Mouse (Mus musculus): Measurements from ENCODE around the gene Lypd6b.
A peak's percentile ranks its signal among the peaks of the same experiment; 100 is the strongest.

The Lypd6b gene

DNA sequence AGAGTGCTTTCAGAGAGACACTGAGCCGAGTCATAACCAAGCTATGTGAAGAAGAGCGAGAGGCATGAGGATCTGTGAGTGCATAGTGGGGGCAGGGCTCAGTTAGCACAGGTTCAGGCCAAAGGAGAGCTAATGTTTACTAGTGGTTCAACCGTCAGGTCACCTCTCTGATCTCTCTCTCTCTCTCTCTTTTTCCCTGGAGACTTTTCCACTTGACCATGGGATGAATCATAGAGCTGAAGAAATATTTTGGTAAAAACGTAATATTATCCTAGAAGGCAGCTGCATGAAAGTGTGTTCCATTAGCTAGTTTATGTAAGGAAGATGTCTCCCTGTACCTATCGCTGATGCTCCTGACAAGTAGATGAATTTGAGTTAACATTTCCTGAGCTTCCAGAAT lies 30.6 kb downstream of the Lypd6b start:
- no peak for DNase-seq (ENCODE audit: low spot score in 2 of 2)

DNA sequence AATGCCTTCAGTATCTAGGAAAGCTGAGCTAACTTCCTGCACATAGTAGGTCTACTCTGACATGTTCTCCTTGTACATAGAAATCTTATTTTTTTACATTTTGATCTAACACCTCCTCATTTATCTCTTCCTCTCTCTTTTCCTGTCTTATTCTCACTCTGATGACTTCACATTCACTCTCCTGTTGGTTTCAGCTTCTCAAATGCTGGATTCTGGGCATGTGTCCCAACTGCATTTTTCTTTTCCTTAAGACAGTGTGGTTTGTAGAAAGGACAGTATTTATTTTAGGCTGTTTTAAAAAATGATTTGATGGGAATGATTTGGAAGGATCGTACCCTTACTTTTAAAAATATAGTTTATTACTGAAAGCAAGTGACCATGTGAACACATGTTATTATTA lies 34.8 kb downstream of the Lypd6b start:
- no peak for DNase-seq (ENCODE audit: low spot score in 2 of 2)

DNA sequence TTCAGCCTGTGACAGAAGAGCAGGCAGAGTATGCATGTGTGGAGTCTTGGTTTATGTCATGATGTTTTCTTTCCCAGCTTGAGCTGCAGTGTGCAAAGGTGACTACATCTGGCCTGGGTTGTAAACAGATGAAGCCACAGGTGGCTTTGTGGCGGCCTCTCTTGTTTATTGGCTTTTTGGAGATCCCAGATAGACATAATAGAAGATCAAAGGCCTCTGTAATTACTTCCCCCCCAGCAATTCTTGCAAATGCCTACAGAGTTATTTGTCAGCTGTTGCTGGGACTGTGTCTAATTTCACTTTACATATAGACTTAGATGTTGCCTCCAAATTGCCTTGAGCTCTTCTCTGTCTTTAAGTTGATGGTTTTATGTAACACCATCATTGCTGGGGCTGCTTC lies 38.1 kb downstream of the Lypd6b start:
- no peak for DNase-seq (ENCODE audit: low spot score in 2 of 2)

DNA sequence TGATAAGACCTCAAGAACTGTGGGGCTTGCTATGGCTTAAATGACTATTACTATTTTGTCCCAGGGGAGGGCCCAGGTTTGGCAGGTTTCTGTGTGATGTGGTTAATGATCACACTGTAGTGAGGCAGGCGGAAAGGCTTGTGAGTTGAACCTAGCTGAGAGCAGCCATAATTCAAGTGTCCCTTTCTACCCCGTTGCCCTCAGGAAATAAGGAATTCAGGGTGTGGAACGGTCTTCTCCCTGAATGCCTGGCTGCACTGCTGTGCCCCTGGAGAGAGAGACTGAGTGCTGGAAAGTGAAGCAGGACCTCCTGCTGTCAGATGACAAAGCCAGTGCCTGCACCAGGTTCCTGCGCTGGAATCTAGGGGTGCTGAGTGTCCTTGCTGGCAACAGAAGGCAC lies 40.3 kb downstream of the Lypd6b start:
- DNase-seq (ENCODE audit: low spot score in 2 of 2) = no peak

DNA sequence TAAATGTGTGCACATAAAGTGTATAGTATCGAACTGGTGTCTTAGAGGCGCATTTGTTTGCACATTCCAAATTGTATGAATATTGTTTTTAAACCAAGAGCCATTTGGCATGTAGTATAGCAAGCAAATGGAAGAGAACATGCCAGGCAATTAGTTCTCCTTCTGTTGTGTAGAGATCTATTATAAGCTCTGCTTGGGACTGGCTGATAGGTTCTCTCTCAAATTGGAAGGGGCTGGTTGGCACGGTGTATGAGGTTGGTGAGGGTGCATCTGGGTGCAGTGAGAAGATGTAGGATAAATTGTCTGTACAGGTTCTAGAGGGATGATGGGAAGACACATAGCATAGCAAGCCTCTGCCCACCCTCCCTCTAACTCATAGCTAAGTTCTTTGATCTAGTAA lies 42.9 kb downstream of the Lypd6b start:
- no peak for DNase-seq (ENCODE audit: low spot score in 2 of 2)

DNA sequence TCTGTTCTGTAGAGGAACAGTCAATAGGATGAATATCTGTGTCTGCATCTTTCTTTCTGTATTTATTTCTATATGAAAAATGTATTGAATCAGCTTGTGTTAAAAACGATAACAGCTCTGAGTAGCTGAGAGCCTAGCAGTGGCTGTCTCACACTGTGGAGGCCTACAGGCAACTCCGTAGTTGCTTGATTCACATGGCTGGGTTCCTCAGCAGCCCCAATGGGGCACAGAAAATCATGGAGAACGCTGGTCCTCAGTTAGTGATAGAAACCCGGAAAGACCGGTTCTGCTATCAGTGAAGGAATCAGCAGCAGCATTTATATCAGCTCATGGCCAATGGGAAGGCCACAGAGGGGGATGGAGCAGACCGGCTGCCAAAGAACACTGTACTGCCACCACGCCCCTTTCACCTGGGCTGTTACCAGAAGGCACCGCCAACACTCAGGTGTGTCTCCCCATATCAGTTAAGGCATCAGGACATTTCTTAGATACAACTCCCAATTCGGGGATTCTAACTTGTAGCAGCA lies 44.9 kb downstream of the Lypd6b start:
- DNase-seq (ENCODE audit: low spot score in 2 of 2) = no peak

DNA sequence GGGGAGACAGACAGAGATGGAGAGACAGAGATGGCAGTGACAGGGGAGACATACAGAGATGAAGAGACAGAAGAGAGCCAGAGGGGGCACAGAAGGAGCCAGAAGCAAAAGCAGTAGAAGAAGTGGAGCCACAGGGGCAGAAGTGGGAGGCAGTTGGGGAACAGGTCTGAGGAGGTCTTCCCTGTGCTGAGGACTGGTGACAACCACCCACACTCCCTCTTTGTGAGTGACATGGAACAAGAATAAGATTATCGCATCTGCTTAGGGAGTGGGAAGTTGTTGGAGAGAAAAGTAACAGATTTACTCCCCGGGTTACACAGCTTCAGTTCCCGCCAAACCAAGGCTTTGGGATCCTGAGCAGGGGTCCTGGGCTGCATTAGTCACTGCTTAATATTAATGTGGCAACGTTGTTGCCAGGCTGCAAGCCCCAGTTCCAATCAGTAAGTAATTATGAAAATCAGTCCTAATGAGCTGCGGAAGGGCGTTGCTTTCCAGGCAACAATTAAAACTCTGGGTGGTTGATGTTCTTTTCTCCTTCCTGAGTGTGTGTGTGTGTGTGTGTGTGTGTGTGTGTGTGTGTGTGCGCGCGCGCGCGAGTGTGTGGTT lies 50.1 kb downstream of the Lypd6b start:
- DNase-seq (ENCODE audit: low spot score in 2 of 2) = no peak

DNA sequence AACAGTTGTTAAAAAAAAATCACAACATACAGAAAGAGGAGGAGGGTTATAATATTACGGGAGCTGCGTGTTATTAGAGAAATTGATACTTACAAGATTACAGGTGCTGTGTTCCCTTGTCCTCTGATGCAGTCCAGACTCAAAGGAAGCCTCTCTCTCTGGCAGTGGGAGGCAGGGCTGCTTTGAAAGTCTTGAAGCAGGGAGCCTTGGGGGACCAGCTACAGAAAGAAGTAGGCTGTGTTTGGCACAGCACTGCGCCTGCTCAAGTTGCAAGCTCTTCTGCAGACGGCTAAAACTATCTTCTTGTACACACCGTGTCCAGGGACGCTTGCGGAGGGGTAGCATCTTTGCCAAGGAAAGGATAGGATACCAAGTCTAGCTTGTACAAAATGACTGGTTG lies 51.1 kb downstream of the Lypd6b start:
- DNase-seq (ENCODE audit: low spot score in 2 of 2) = no peak

DNA sequence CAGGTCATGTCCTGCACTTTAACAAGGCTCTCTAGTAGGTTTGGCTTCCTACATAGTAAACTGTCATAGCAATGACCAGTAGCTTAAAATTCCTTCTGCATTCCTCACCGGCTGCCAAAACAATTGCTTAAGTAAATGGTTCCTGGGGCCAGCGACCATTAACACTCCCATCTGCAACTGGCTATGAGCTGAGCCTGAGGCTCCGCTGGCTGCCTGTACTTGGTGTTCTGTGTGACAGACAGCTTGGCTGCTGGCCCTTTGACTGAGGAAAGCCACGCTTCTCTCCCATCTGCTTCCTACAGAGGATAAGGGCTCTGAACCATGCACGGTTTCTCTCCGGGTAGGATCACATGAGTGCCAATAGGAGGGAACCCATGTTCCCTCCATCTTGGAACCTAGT lies 53.1 kb downstream of the Lypd6b start:
- DNase-seq (ENCODE audit: low spot score in 2 of 2) = peak; percentile 17 to 30

DNA sequence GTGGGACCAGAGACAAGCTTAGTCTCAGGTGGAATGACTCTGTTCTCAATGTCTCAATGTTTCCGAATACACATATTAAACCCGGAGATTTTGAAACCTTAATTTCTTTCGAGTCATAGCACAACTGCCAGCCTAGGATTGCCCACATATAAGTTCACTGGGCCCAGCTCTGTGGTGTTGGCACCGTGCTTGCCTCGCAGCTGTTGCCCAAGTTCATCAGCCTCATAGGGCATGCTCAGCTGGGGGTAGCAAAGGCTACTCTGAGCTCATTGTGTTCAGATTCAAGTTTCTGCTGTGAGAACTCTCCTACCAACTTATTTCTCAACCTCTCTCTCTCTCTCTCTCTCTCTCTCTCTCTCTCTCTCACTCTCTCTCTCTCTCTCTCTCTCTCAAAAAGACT lies 53.6 kb downstream of the Lypd6b start:
- DNase-seq (ENCODE audit: low spot score in 2 of 2) = no peak

DNA sequence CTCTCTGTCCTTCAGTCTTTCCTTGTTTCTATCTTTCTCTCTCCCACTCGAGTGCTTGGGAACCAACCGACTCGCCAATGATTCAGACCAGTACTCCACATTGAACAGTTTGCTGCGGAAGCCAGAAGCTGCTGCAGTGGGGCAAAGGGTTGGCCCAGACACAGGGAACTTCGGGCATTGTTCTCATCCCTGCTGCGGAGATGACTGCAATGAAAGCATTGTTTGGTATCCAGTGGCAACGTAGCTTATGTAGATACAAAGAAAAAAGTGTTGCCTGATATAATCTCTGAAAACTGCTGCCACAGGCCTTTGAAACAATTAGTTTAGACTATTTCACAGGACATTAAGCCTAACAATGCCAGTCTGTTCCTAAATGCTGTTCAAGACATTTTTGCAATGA lies 57.6 kb downstream of the Lypd6b start:
- no peak for DNase-seq (ENCODE audit: low spot score in 2 of 2)

DNA sequence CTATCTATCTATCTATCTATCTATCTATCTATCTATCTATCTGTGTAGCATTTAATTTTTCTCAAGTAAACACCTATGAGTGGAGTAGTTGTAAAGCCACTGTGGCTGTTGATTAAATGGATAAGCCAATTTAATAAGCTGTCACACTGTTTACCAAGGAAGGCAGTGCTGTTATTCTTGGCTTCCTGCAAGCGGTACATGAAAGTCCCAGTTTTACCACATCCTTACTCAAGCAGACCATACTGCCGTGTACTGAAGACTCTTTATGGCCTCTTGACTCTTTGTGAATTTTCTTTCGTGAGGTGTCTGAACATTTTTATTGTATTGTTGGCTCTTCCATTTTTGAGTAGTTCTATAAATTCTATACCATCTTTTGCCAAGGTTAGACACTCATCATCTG lies 58.6 kb downstream of the Lypd6b start:
- no peak for DNase-seq (ENCODE audit: low spot score in 2 of 2)

DNA sequence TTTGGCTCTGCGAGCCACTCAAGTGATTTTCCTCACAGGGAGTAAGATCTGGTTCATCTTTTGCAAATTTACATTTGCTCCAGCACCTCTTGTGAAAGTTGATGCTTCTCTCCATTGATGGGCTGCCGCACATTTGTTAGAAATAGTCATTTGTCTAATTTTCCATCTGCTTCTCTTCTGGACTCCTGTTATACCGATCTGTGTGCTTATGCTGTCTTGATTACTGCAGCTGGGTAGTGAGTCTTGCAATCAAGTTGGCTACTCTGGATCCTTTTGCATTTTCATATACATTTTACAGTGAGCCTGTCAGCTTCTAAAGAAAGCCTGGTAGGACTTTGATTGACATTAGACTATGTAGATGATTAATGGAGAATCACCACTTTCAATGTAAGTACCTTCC lies 59.4 kb downstream of the Lypd6b start:
- DNase-seq (ENCODE audit: low spot score in 2 of 2) = no peak

DNA sequence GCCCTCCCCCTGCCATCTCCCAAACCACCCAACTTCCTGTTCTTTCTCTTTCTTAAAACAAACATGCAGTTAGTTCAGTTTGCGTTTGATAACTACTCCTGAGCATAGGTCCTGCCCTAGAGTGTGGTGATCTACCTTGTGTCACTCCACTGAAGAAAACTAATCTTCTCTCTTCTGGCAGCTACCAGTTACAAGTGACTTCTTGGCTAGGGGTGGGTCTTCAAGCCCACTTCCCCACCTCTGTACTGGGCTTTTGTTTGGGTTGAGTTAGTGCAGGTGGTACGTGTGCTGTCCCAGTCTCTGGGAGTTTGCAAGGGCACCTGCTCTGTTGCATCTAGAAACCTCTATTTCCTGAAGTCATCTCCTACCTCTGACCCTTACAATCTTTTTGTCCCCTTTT lies 60.3 kb downstream of the Lypd6b start:
- DNase-seq (ENCODE audit: low spot score in 2 of 2) = no peak

DNA sequence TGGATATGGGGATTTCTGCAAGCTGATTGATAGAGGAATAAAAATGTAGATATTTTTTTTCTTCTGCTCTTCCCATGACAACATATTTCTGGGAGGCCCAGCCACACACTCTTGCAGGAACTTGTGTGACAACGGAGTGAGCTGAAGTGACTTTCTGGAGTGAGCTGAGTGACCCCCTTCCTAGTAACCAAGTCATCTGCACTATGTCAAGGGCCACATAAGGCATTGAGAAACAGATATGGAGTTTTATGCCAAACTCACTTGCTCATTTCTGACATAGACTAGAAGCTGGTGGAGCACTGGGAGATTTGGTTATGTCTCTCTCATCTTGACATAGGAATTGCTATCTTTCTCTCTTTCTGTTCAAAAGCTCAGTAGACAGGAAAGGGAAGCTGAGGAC lies 62.3 kb downstream of the Lypd6b start:
- no peak for DNase-seq (ENCODE audit: low spot score in 2 of 2)

DNA sequence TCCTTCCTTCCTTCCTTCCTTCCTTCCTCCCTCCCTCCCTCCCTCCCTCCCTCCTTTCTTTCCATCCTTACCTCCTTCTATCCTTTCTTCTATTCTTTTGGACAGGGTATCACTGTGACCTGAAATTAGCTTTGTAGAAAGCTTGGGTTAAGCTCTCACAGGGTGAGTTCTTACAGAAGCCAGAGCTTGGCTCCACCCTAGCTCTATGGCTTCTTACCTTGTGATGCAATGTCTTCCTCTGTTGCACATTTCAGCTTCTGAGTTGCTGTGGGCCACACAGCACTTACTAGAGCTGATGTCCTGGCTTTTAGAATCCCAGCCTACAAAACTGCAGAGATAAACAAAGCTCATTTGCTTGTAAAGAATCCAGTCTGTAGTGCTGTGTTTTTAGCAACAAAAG lies 64.5 kb downstream of the Lypd6b start:
- DNase-seq (ENCODE audit: low spot score in 2 of 2) = no peak

DNA sequence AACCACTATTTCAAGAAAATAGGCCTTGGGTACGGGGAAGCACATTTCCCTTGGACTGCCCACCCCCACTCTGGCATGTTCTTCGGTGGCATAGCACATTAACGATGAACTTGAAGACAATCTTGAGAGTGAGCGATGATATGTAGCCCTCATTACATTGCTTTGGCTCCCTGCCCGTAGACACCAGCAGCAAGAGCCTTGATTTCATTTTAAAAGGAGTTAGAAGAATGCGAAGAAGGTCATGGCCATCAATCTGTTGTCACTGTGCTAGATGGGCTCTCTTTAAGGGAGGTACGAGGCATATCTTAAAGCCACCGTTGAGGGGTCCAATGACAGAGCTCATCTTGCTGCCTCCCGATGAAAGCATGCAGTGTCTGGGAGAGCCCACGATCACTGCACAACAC lies 68.7 kb downstream of the Lypd6b start:
- no peak for DNase-seq (ENCODE audit: low spot score in 2 of 2)

DNA sequence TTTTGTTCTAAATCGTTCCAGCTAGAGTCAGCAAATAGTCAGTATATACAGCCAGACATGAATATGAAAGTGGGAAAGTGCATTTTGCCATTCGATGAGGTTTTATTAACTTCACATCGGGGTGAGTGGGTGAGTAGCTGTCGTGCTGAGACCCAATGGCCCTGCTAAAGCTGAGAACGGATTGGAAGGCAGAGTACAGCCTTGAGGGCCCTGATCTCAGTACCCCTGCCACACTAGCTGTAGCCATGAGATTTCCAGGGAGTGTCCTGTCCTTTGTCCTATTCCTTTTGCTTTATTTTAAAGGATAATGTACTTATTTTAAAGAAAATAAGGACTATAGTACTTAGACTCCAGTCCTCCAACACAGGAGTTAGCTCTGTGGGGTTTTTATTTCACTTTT lies 69.1 kb downstream of the Lypd6b start:
- no peak for DNase-seq (ENCODE audit: low spot score in 2 of 2)

DNA sequence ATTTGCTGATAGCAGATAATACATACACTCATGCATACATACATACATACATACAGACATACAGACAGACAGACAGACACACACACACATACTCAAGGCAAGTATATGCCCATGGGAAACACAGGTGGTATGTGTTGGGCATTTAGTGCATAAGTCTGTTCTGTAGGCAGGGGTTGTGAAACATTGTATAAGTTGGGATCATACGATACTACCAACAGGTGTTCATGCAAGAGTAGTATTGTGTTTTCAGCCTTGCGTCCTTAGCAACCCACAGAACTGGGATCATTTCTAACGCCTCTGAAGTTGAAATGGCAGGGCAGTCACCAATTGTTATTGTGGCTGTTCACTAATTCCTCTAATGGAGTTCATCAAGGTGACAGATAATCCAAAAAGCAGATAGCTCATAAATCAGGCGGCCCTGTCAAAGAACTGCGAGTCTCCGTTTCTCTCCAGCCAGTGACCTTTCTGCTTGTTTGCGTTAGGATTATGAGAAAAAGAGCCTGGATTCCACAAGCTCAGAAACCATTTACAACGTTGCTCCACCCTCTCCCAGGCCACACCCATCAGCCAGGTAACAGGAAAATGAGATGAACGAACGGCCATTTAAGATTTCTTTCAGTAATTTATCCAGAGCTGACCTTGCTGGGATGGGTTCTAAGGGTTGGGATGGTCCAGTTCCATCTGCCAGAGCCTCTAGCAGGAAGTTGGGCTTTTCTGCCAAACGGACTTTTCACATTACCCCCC lies 72.9 kb downstream of the Lypd6b start:
- DNase-seq (ENCODE audit: low spot score in 2 of 2) = no peak

DNA sequence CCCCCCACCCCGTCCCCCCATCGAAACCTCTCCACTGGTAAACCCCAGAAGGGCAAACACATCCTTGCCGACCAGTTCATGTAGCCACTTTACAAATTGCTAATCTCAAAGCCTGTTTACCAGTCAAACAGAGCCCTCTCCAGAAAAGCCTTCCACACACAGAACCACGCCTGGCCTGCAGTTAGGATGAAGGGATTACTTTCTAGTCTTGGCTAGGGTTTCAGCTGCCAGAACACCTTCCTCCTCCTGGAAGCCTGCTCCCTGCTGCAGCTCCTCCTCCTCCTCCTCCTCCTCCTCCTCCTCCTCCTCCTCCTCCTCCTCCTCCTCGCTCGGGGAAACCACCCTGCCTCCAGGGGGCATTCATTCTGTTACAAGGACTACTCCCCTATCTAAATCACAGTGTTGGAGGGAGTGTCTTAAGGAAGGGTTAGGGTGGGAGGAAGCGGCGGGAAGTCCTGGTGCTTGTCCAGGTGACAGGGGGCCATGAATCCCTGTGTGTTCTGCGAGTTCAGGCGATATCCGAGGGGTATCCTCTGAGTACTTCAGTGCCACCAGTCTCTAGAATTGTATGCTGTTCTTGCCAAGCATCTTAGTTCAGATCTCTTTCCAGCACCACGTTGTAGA lies 73.6 kb downstream of the Lypd6b start:
- DNase-seq (ENCODE audit: low spot score in 2 of 2) = no peak

DNA sequence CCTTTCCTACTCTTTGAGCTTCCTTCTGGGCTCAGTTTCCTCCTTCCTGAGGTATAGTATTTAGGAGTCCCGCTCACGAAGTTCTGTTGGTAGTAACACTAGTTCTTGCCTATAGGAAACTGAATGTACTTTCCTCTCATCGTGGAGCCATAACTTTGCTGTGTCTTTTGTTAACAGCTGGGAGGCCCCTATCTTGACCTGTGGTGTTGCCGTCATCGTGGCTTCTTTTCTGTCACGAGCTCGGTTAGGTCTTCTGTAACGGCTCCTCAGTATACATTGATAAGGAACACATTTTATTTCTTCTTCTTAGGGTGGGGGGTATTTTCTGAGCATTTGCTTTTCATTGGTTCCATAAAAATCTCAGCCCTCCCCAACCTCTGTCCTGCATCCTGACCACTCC lies 74.2 kb downstream of the Lypd6b start:
- DNase-seq (ENCODE audit: low spot score in 2 of 2) = no peak

DNA sequence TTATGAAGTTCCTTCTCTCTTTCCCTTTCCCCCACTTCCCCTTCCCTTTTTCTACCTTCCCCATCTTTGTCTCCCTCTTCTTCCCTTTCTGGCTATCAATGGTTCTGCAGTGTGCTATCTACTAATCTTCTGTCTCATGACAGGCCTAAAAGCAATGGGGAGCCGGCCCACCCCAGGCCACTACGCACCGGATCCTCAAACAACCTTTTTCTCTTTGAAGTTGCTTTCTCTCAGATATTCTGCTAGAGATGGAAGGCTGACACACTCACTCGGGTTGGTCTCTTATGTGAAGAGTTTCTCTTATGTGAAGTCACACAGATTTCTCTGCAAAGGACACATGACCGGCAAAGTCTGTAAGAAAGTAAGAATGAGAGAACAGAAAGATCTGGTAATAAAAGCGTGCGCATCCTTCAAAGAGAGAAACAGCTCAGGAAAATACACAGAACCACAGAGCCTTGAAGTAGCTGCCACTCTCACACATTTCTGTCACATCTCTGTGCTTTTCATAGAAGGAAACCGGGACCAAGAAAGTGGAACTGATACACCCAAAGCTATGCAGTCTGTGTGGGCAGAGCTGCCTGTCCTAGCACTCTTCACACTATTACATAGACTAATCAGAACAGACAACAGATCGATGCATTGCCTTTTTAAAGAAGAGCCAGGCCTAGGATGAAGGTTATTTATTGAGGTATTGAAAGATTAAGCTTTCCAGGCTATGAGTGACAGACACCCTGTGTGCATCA lies 80.8 kb downstream of the Lypd6b start:
- no peak for DNase-seq (ENCODE audit: low spot score in 2 of 2)

DNA sequence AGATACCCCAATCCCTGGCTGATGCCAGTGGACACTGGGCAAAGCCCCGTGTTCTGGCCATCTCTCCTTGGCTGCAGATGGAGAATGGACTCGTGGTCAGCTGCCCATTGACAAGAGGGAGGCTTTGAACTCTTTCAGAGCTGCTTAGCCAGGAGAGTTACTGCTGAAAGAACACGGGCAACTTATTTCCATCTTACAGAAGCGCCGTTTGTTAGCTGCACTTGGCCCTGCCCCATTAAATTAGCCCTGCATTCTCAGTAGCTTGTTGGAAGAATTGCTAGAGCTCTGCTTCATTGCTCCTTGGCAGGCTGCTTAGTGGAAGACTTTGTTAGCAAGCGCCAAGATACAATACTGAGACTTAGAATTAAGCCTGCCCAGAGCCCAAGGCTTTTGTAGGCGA lies 81.6 kb downstream of the Lypd6b start:
- DNase-seq (ENCODE audit: low spot score in 2 of 2) = no peak

All from heart, adult 9 months (tissue).